Mouse (Mus musculus) ES-Bruce4 (cell line): ENCODE measurements around the gene Acoxl. TPM values are rescaled to one million over a fixed set of nuclear protein-coding genes. Genes with fewer than 3 reads are reported as not detected.

Experiments
- H3K27ac ChIP-seq: 2 replicates; pipeline ENCODE4 v1.5.1; 2012; ENCODE audit warnings: low read length, inconsistent platforms; ENCODE audit not compliant: insufficient read depth
- H3K27me3 ChIP-seq: 2 replicates; pipeline ENCODE4 v1.6.1; 2012; ENCODE audit warnings: mild to moderate bottlenecking, low read length, inconsistent platforms; ENCODE audit not compliant: control insufficient read depth, poor library complexity, insufficient read depth, severe bottlenecking
- H3K36me3 ChIP-seq: 2 replicates; pipeline ENCODE4 v1.6.1; 2012; ENCODE audit warnings: inconsistent platforms, mild to moderate bottlenecking, low read length, moderate library complexity; ENCODE audit not compliant: control insufficient read depth, poor library complexity, insufficient read depth, severe bottlenecking
- H3K4me1 ChIP-seq: one replicate; pipeline ENCODE4 v1.8.1; 2011; ENCODE audit warnings: low read length; ENCODE audit not compliant: control insufficient read depth, insufficient read depth
- H3K4me3 ChIP-seq: 2 replicates; pipeline ENCODE4 v1.5.1; 2011; ENCODE audit warnings: low read depth, mild to moderate bottlenecking, low read length
- H3K9ac ChIP-seq: 2 replicates; pipeline ENCODE4 v1.6.1; 2012; ENCODE audit warnings: low read depth, mild to moderate bottlenecking, inconsistent platforms; ENCODE audit not compliant: poor library complexity, severe bottlenecking
- H3K9me3 ChIP-seq: replicated peaks from 2 replicates; pipeline ENCODE4 v1.6.1; 2012; ENCODE audit warnings: mild to moderate bottlenecking, low read length, inconsistent platforms; ENCODE audit not compliant: control insufficient read depth, poor library complexity, insufficient read depth, severe bottlenecking
- CTCF ChIP-seq: IDR thresholded peaks from one replicate; pipeline ENCODE4 v1.8.1; 2011; ENCODE audit warnings: low read depth, low read length
- EP300 ChIP-seq: IDR thresholded peaks from 2 replicates; pipeline ENCODE4 v1.6.1; 2011; ENCODE audit warnings: low read depth, low read length; ENCODE audit not compliant: insufficient read depth
- POLR2A ChIP-seq: IDR thresholded peaks from one replicate; pipeline ENCODE4 v1.8.1; 2011; ENCODE audit warnings: low read length; ENCODE audit not compliant: insufficient read depth
- polyA plus RNA-seq: library from polyadenylated mRNA; stranded (reverse); fragments of >200 nt; gene quantifications from 2 replicates; pipeline ENCODE4 v1.2.4, GENCODE M21; 2011; ENCODE audit warnings: low read depth; ENCODE audit not compliant: missing spikeins, insufficient read depth, insufficient read length

Acoxl gene
- polyA plus RNA-seq, 1 experiment: not detected

GRCm38 (mm10) chr2:128153551-128153910, 314.9 kb downstream of the Acoxl start:
- no peaks in the 10 kb centered on the region for H3K9me3 ChIP-seq
- no peak overlapping the region for H3K27ac ChIP-seq
- no peak overlapping the region for H3K9ac ChIP-seq
- H3K27me3 ChIP-seq: no peaks in the 10 kb centered on the region
- no peak overlapping the region for H3K4me3 ChIP-seq
- TF ChIP-seq POLR2A: no peak
- TF ChIP-seq EP300: no peak
- no peak for TF ChIP-seq CTCF
- peaks cover 8% of the 10 kb centered on the region for H3K36me3 ChIP-seq
- peaks cover 3% of the 10 kb centered on the region for H3K4me1 ChIP-seq

- H3K4me1 ChIP-seq: peaks cover 3% of the 10 kb centered on the region
- H3K4me3 ChIP-seq: no peak overlapping the region
- H3K9ac ChIP-seq: no peak overlapping the region
- H3K27me3 ChIP-seq: no peaks in the 10 kb centered on the region
- H3K9me3 ChIP-seq: no peaks in the 10 kb centered on the region
- H3K36me3 ChIP-seq: no peaks in the 10 kb centered on the region
- no peak overlapping the region for H3K27ac ChIP-seq
- no peak for TF ChIP-seq POLR2A
- no peak for TF ChIP-seq EP300
- TF ChIP-seq CTCF: no peak
Measured at GRCm38 (mm10) chr2:128155412-128156066, 316.9 kb downstream of the Acoxl start.

GRCm38 (mm10) chr2:128156067-128156462, 317.4 kb downstream of the Acoxl start:
- Histone ChIP-seq H3K4me3 (no peak overlapping the region), H3K4me1 (peaks cover 3% of the 10 kb centered on the region), H3K9me3 (no peaks in the 10 kb centered on the region), H3K9ac (no peak overlapping the region), H3K36me3 (no peaks in the 10 kb centered on the region), H3K27ac (no peak overlapping the region), H3K27me3 (no peaks in the 10 kb centered on the region)
- no peak for TF ChIP-seq EP300
- TF ChIP-seq POLR2A: no peak
- no peak for TF ChIP-seq CTCF

GRCm38 (mm10) chr2:128156557-128157412, 318.1 kb downstream of the Acoxl start:
- no peak for TF ChIP-seq EP300
- TF ChIP-seq POLR2A: no peak
- no peak for TF ChIP-seq CTCF
- H3K36me3 ChIP-seq: no peaks in the 10 kb centered on the region

GRCm38 (mm10) chr2:128158734-128159410, 320.2 kb downstream of the Acoxl start:
- TF ChIP-seq EP300 (no peak), POLR2A (no peak), CTCF (no peak)
- Histone ChIP-seq H3K27ac (no peak overlapping the region), H3K4me3 (no peak overlapping the region), H3K27me3 (no peaks in the 10 kb centered on the region), H3K4me1 (no peaks in the 10 kb centered on the region), H3K36me3 (no peaks in the 10 kb centered on the region), H3K9me3 (no peaks in the 10 kb centered on the region), H3K9ac (no peak overlapping the region)

More at GRCm38 (mm10) chr2:128156557-128157412, 318.1 kb downstream of the Acoxl start:
- no peaks in the 10 kb centered on the region for H3K4me1 ChIP-seq
- H3K4me3 ChIP-seq: no peak overlapping the region
- no peak overlapping the region for H3K9ac ChIP-seq
- H3K27ac ChIP-seq: no peak overlapping the region
- no peaks in the 10 kb centered on the region for H3K27me3 ChIP-seq
- H3K9me3 ChIP-seq: no peaks in the 10 kb centered on the region
